Comparison of ENCODE assay signal across 7 mouse cellular contexts in genomic region chr7:4103411-4103810, GRCm38 (mm10). TPM values are rescaled to one million over a fixed set of nuclear protein-coding genes. Genes with fewer than 3 reads are reported as not detected.
DNase-seq lines count a peak whose midpoint lies in the region; ATAC-seq and TF ChIP-seq lines count a peak whose summit lies in the region.

No protein-coding gene starts in this region.

- no peaks in the 10 kb centered on the region for H3K36me3 ChIP-seq in ES-E14 (ENCODE audit: control insufficient read depth, insufficient read depth, low read length, poor library complexity, severe bottlenecking)
- H3K36me3 ChIP-seq in hindbrain, postnatal 0 days (ENCODE audit: insufficient read depth, low read length): no peaks in the 10 kb centered on the region

- peak; percentile 73; the same call in 1 of the 2 replicates for TF ChIP-seq CTCF in brain, embryonic 14.5 days (IDR thresholded peaks at IDR 0.05; ENCODE audit: borderline replicate concordance, extremely low read depth, insufficient read depth, insufficient read length)
- TF ChIP-seq CTCF in hindbrain, postnatal 0 days (IDR thresholded peaks at IDR 0.05; ENCODE audit: low read depth): peak; percentile 82

- in situ Hi-C loops in ES-E14 (cut with MboI; ENCODE audit: low sequenced_read_pairs in 2 of 2, unreplicated experiment in 2 of 2): no loop called here

- no peak overlapping the region for H3K27ac ChIP-seq in ES-E14 (ENCODE audit: insufficient read depth, low read depth, low read length, poor library complexity, severe bottlenecking)
- no peak overlapping the region for H3K27ac ChIP-seq in hindbrain, postnatal 0 days

- TF ChIP-seq POLR2A in brain, embryonic 14.5 days (IDR thresholded peaks at IDR 0.05; ENCODE audit: borderline replicate concordance, extremely low read depth, insufficient read depth, insufficient read length, poor library complexity, severe bottlenecking): no peak

- H3K4me1 ChIP-seq in ES-E14 (ENCODE audit: control insufficient read depth in 2 of 2, insufficient read depth in 2 of 2, low read length in 2 of 2, poor library complexity in 1 of 2): peaks cover 0 to 2% of the 10 kb centered on the region in 2 experiments; a peak in 1 of 4 replicates
- H3K4me1 ChIP-seq in hindbrain, postnatal 0 days (ENCODE audit: insufficient read depth, low read length): no peaks in the 10 kb centered on the region

- no peak overlapping the region for H3K9ac ChIP-seq in ES-E14 (ENCODE audit: insufficient read depth, low read depth, low read length, poor library complexity, severe bottlenecking)
- no peak overlapping the region for H3K9ac ChIP-seq in hindbrain, postnatal 0 days (replicated peaks; ENCODE audit: low read length)

- ATAC-seq in hindbrain, postnatal 0 days: no peak
- ATAC-seq in frontal cortex, adult (ENCODE audit: low TSS enrichment): no peak; the same call in 1 of the 2 replicates

- H3K27me3 ChIP-seq in hindbrain, postnatal 0 days (ENCODE audit: insufficient read depth, low read length): no peaks in the 10 kb centered on the region

- 14% methylated on average over 4 of the region's 4 CpGs for WGBS in hindbrain, postnatal 0 days

- H3K4me3 ChIP-seq in ES-E14 (ENCODE audit: insufficient read depth in 1 of 2, low read depth in 1 of 2, low read length in 2 of 2, poor library complexity in 1 of 2, severe bottlenecking in 1 of 2): no peak overlapping the region
- no peak overlapping the region for H3K4me3 ChIP-seq in hindbrain, postnatal 0 days (ENCODE audit: low read length)

- peak; percentile 24 to 51 for DNase-seq in left cerebral cortex, adult 18-20 months (ENCODE audit: low spot score in 2 of 2)
- DNase-seq in left cerebral cortex, adult 9 months (ENCODE audit: low spot score in 2 of 2): no peak
- DNase-seq in ES-E14 (ENCODE audit: low read depth, low spot score): peak; percentile 54
- peak; percentile 73 for DNase-seq in brain, embryonic 14.5 days (ENCODE audit: low read depth)
- DNase-seq in hindbrain, postnatal 0 days (ENCODE audit: low spot score): peak; percentile 76
- no peak for DNase-seq in spleen, postnatal 36 days (ENCODE audit: low spot score in 2 of 2)

- H3K9me3 ChIP-seq in ES-E14 (ENCODE audit: control insufficient read depth, insufficient read depth, low read depth, low read length): no peaks in the 10 kb centered on the region
- H3K9me3 ChIP-seq in hindbrain, postnatal 0 days (ENCODE audit: low read length): no peaks in the 10 kb centered on the region

- no peak overlapping the region for H3K4me2 ChIP-seq in hindbrain, postnatal 0 days (ENCODE audit: low read depth, low read length)

TF ChIP-seq in ES-E14, 5 proteins besides CTCF, POLR2A, EP300 and RAD21:
- TF ChIP-seq ZNF384 (IDR thresholded peaks at IDR 0.05; ENCODE audit: low read depth, low read length) (peak; percentile 98), CHD2 (IDR thresholded peaks at IDR 0.05; ENCODE audit: low read depth, low read length) (no peak)

RNA-seq across cellular contexts. Expression of gene Ttyh1, which starts 15.8 kb away (rescaled TPM):
- 100 to 1,000 TPM; 597 TPM for total RNA-seq in left cerebral cortex, adult 18-20 months (2021)
- 11.9 and 21.0 TPM in 2 replicates for total RNA-seq in ES-E14 (2012; rRNA removed)
- 239 and 253 TPM in 2 replicates for polyA plus RNA-seq in brain, embryonic 14.5 days (2012; rRNA removed)
- total RNA-seq in hindbrain, postnatal 0 days (2014; rRNA removed): 819 and 1,009 TPM in 2 replicates
- polyA plus RNA-seq in hindbrain, postnatal 0 days (2015; fragmentation: Nextera tagmentation; extraction: Ambion mirVana): 249 and 272 TPM in 2 replicates

RNA-seq across cellular contexts. Expression of gene Leng8, which starts 33.4 kb away (rescaled TPM):
- total RNA-seq in left cerebral cortex, adult 18-20 months (2021): 100 to 1,000 TPM; 125 to 149 TPM
- total RNA-seq in ES-E14 (2012; rRNA removed): 77.2 and 115 TPM in 2 replicates
- polyA plus RNA-seq in brain, embryonic 14.5 days (2012; rRNA removed): 501 and 507 TPM in 2 replicates
- total RNA-seq in hindbrain, postnatal 0 days (2014; rRNA removed): 183 and 264 TPM in 2 replicates
- 49.1 and 50.8 TPM in 2 replicates for polyA plus RNA-seq in hindbrain, postnatal 0 days (2015; fragmentation: Nextera tagmentation; extraction: Ambion mirVana)

RNA-seq across cellular contexts. Expression of gene Lair1, which starts 40.4 kb away (rescaled TPM):
- 1 to 10 TPM; 5.9 to 7.1 TPM for total RNA-seq in left cerebral cortex, adult 18-20 months (2021)
- total RNA-seq in ES-E14 (2012; rRNA removed): 0.18 and 0.26 TPM in 2 replicates
- polyA plus RNA-seq in brain, embryonic 14.5 days (2012; rRNA removed): 3.7 TPM in 2 replicates
- 6.2 and 8.6 TPM in 2 replicates for total RNA-seq in hindbrain, postnatal 0 days (2014; rRNA removed)
- 3.4 and 4.0 TPM in 2 replicates for polyA plus RNA-seq in hindbrain, postnatal 0 days (2015; fragmentation: Nextera tagmentation; extraction: Ambion mirVana)

RNA-seq across cellular contexts. Expression of gene Leng9, which starts 46.8 kb away (rescaled TPM):
- 1 to 10 TPM; 6.0 to 6.9 TPM for total RNA-seq in left cerebral cortex, adult 18-20 months (2021)
- total RNA-seq in ES-E14 (2012; rRNA removed): 0.79 and 1.0 TPM in 2 replicates
- polyA plus RNA-seq in brain, embryonic 14.5 days (2012; rRNA removed): 4.6 and 5.0 TPM in 2 replicates
- 4.2 and 4.4 TPM in 2 replicates for total RNA-seq in hindbrain, postnatal 0 days (2014; rRNA removed)
- 4.2 and 5.4 TPM in 2 replicates for polyA plus RNA-seq in hindbrain, postnatal 0 days (2015; fragmentation: Nextera tagmentation; extraction: Ambion mirVana)

Comparison
In these comparisons a context has a peak if more than half of its experiments do, and no peak if none do; other contexts are left out.
1. DNase-seq: peak in left cerebral cortex, adult 18-20 months (2 of 2), ES-E14 (single experiment), brain, embryonic 14.5 days (single experiment) and hindbrain, postnatal 0 days (single experiment); none in left cerebral cortex, adult 9 months (0 of 2) and spleen, postnatal 36 days (0 of 2).
2. RNA of gene Ttyh1, which starts 15.8 kb away (total RNA-seq): 819 to 1,009 TPM in hindbrain, postnatal 0 days and 597 TPM in left cerebral cortex, adult 18-20 months; 11.9 to 21.0 TPM in ES-E14; every median in the first group is over 10 times any median in the second.